Mouse (Mus musculus) intestine, embryonic 15.5 days (tissue): ENCODE results near the gene Gm49711. TPM values are rescaled to one million over a fixed set of nuclear protein-coding genes. Genes with fewer than 3 reads are reported as not detected.

Source experiments
- ATAC-seq: fragments of 200-750 bp; cut with Nextera tagmentation; 2 replicates; pipeline ENCODE4 v1.8.0; 2017; ENCODE audit warnings: moderate TSS enrichment, moderate library complexity
- H3K27ac ChIP-seq: fragments of 300-500 bp; sonication (generic); 2 replicates; pipeline ENCODE4 v1.5.1; 2015; ENCODE audit warnings: mild to moderate bottlenecking, inconsistent platforms
- H3K27me3 ChIP-seq: fragments of 300-500 bp; sonication (generic); replicated peaks from 2 replicates; pipeline ENCODE4 v1.6.1; 2015; ENCODE audit warnings: inconsistent platforms
- H3K36me3 ChIP-seq: fragments of 300-500 bp; sonication (generic); 2 replicates; pipeline ENCODE4 v1.6.1; 2015; ENCODE audit warnings: inconsistent platforms
- H3K4me1 ChIP-seq: fragments of 300-500 bp; sonication (generic); replicated peaks from 2 replicates; pipeline ENCODE4 v1.6.1; 2015; ENCODE audit warnings: inconsistent platforms
- H3K4me2 ChIP-seq: fragments of 300-500 bp; sonication (generic); replicated peaks from 2 replicates; pipeline ENCODE4 v1.6.1; 2015; ENCODE audit warnings: mild to moderate bottlenecking, inconsistent platforms
- H3K4me3 ChIP-seq: fragments of 300-500 bp; sonication (generic); replicated peaks from 2 replicates; pipeline ENCODE4 v1.5.1; 2015; ENCODE audit warnings: inconsistent platforms
- H3K9ac ChIP-seq: fragments of 300-500 bp; sonication (generic); 2 replicates; pipeline ENCODE4 v1.6.1; 2015; ENCODE audit warnings: inconsistent platforms
- H3K9me3 ChIP-seq: fragments of 300-500 bp; sonication (generic); 2 replicates; pipeline ENCODE4 v1.6.1; 2016; ENCODE audit warnings: inconsistent platforms
- WGBS: fragments of 180-500 bp; shearing (Covaris S2); methylation state at CpG from one replicate; pipeline ENCODE4 v1.1.7; 2015; 5-methylcytosine and 5-hydroxymethylcytosine counted together
- polyA plus RNA-seq: library from polyadenylated mRNA; unstranded; fragments of >200 nt; fragmentation: Nextera tagmentation; extraction: Ambion mirVana; gene quantifications from 2 replicates; pipeline ENCODE4 v1.2.1, GENCODE M21; 2015

The Gm49711 gene
- polyA plus RNA-seq, 1 experiment from 2014 or later = not detected

DNA sequence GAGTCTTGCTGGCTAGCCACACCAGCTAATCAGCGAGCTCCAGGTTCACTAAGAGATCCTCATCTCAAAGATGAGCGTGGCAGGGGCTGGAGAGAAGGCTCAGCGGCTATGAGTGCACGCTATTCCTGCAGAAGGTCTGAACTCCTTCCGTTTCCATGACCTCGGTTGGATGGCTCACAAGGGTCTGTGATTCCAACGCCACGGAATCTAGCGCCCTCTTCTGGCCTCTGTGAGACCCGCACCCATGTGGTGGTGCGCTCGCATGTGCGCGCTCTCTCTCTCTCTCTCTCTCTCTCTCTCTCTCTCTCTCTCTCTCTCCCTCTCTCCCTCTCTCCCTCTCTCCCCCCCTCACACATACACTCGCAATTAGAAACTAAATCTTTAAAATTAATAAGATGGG, 78.2 kb downstream of the Gm49711 start:
- no peaks in the 10 kb centered on the region for H3K9me3 ChIP-seq
- no peak overlapping the region for H3K4me3 ChIP-seq
- H3K27ac ChIP-seq = no peak overlapping the region
- H3K9ac ChIP-seq = no peak overlapping the region
- WGBS = 95% methylated on average over 15 of the region's 15 CpGs
- no peaks in the 10 kb centered on the region for H3K27me3 ChIP-seq
- H3K4me1 ChIP-seq = no peaks in the 10 kb centered on the region
- no peaks in the 10 kb centered on the region for H3K36me3 ChIP-seq
- no peak overlapping the region for H3K4me2 ChIP-seq
- ATAC-seq = no peak

DNA sequence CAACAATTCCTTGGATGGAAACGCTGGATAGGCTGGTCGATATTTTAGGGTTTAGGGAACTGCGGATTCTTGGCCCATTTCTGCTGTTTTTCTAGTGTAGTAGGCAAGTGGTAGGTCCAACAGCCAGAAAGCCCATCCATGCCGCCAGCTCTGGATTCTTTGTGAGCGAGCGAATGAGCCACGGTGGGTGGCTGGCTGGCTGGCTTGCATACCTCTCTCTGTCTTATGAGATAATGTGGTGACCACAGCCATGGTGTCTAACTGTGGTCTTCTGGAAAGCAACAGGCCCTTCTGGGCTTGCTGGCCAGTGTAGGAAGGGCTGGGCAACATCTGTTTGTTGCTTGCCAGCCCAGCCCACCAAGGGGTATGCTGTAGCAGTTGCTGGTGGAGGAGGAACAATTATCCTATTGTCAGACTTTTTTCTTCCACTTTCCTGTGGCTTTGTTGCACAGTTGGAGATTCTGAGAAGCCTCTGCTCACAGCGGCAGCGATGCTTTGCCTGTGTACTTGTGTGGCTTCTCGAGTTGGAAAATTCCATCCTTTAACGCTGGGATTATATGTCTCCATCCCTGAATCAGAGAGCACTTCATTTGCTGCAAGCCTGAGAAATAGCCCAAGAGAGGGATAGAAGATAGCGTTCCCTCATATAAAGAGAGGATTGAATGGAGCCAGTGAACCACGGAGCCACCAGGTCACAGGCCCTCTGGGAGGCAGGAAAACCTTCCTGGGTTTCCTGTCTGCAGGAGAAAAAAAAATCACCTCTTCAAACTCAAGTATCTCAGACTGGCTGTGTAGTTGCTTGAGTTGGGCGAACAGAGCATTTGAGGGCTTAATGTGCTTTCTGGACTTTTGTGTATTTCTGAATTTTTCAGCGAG, 81.5 kb downstream of the Gm49711 start:
- no peaks in the 10 kb centered on the region for H3K9me3 ChIP-seq
- H3K4me2 ChIP-seq = no peak overlapping the region
- no peak overlapping the region for H3K4me3 ChIP-seq
- no peak overlapping the region for H3K27ac ChIP-seq
- H3K4me1 ChIP-seq = no peaks in the 10 kb centered on the region
- no peak overlapping the region for H3K9ac ChIP-seq
- no peak for ATAC-seq
- no peaks in the 10 kb centered on the region for H3K27me3 ChIP-seq
- H3K36me3 ChIP-seq = no peaks in the 10 kb centered on the region
- WGBS = 78% methylated on average over 15 of the region's 15 CpGs

DNA sequence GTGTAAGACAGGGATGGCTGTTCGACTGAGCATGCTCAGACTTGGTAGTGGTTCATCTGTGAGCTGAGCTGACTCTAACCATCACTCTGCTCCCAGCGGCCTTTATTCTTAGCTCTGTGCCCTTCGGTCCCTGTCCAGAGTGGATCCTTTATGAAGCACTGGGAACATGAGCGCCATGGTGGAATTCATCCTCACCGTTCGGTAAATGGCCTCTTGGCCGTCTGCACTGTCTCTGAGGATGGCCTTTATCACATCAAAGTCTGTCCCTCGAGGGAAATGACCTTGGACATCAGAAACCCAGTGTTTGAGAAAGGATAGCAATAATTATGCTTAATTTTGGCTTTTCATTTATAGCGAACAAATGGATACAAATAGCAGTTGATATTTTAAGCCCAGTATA, 82.2 kb downstream of the Gm49711 start:
- no peak overlapping the region for H3K4me2 ChIP-seq
- no peaks in the 10 kb centered on the region for H3K9me3 ChIP-seq
- no peaks in the 10 kb centered on the region for H3K4me1 ChIP-seq
- H3K27ac ChIP-seq = no peak overlapping the region
- H3K4me3 ChIP-seq = no peak overlapping the region
- H3K36me3 ChIP-seq = no peaks in the 10 kb centered on the region
- no peak overlapping the region for H3K9ac ChIP-seq
- no peak for ATAC-seq
- WGBS = 82% methylated on average over 9 of the region's 9 CpGs
- H3K27me3 ChIP-seq = no peaks in the 10 kb centered on the region

DNA sequence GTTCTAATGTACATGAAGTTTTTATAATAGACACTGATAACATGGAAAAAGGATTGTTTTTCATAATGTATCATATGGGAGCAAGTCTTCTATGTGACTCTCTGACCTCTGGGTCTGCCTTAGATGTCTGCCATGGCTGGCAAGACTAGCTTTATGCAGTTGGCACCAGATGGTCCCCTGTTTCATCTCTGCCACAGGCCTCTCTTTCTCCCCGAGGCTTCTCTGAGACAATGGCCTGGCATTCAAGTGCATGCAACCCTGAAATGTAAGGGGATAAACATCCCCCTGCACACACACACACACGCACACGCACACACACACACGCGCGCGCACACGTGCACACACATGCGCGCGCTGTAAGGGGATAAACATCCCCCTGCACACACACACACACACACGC, 82.9 kb downstream of the Gm49711 start:
- Histone ChIP-seq H3K4me3 (no peak overlapping the region), H3K9me3 (no peaks in the 10 kb centered on the region), H3K36me3 (no peaks in the 10 kb centered on the region), H3K4me2 (no peak overlapping the region), H3K9ac (no peak overlapping the region), H3K27ac (no peak overlapping the region), H3K4me1 (no peaks in the 10 kb centered on the region), H3K27me3 (no peaks in the 10 kb centered on the region)
- 95% methylated on average over 12 of the region's 12 CpGs for WGBS
- no peak for ATAC-seq

DNA sequence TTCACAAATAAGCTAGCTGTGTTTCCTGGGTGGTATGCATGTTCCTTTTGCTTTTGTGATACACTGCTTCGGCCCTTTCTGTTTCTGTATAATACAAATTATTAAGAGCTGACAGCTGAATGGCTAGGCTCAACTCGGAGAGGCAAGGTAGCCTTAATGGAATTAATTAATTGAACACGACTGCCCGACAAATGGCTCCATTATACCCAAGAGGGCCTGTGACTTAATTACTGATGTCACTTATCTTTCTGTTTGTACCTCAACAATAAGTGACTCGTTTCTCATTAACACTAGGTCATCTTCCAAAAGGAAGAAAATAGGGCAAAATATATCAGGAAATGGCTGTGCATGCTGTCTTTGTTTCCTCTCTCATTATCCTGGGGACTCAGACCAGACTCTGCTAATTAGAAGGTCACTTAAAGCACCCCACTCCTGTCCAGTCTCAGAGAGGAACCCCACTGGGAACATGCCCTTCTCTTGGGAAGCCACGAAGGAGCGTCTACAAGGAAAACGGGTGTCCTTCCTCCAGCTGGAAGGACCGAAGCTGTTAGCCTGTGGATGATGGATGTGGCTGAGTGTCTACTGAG, 84.4 kb downstream of the Gm49711 start:
- Histone ChIP-seq H3K4me3 (no peak overlapping the region), H3K9me3 (no peaks in the 10 kb centered on the region), H3K9ac (no peak overlapping the region), H3K4me1 (no peaks in the 10 kb centered on the region), H3K4me2 (no peak overlapping the region), H3K36me3 (no peaks in the 10 kb centered on the region), H3K27me3 (no peaks in the 10 kb centered on the region), H3K27ac (no peak overlapping the region)
- ATAC-seq = no peak
- 72% methylated on average over 9 of the region's 9 CpGs for WGBS

DNA sequence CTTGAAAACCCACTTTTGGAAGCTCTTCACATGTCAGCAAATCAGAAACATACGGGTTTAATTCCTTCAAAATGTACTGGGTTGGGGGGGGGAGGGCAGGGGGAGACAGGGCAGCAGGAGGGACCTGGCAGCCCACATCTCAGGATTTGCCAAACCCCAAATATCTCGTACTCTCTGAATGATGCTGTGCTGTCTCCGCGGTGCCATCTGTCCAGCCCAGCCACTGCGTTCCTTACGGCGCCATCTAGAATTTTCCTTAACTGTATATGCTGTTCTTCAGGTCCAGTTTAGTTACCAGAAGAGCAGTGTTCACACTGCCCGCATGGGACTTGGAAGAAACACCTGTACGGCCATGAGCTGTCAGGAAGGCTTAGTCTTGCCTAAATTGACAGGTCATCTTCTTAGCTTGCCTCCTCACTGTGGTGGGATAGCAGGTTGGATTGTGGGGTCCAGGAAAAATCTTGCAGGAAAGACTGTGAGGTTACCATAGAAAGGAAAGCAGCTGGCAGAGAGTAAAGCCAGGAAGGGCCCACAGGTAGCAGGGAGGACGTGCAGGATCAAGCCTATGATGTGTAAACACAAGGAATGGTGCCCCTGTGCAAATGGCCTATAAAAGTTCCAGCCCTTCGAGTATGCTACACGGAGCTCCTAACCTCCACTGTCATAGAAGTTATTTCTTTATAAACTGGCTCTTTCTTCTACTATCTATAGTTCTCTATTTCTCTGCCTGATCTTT, 89.7 kb downstream of the Gm49711 start:
- no peaks in the 10 kb centered on the region for H3K9me3 ChIP-seq
- no peak overlapping the region for H3K9ac ChIP-seq
- no peaks in the 10 kb centered on the region for H3K27me3 ChIP-seq
- 0 out of 2 replicates have a peak, but pooled peaks cover 2% of the 10 kb centered on the region for H3K4me1 ChIP-seq
- H3K36me3 ChIP-seq = no peaks in the 10 kb centered on the region
- H3K4me3 ChIP-seq = no peak overlapping the region
- H3K4me2 ChIP-seq = no peak overlapping the region
- peak; percentile 92 for ATAC-seq
- whole genome bisulfite sequencing = 73% methylated on average over 12 of the region's 12 CpGs
- no peak overlapping the region for H3K27ac ChIP-seq

DNA sequence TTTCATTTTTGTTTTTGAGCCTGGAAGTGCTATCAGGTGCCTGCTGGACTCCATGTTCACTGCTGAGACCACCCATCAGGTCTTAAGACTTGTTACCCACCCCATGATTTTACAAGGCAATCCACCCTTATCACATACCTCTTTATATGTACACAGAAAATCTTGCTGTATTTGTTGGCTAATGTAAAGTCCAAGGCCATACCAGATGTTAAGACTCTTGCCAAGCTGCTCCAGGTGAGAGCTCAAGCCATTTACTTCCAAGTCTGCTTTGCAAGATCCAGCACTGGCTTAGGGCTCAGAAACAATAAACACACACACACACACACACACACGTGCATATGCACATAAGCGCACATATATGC, 90.2 kb downstream of the Gm49711 start:
- Histone ChIP-seq H3K4me1 (0 out of 2 replicates have a peak, but pooled peaks cover 2% of the 10 kb centered on the region), H3K4me3 (no peak overlapping the region), H3K27me3 (no peaks in the 10 kb centered on the region), H3K36me3 (no peaks in the 10 kb centered on the region), H3K9ac (no peak overlapping the region), H3K27ac (no peak overlapping the region), H3K4me2 (no peak overlapping the region), H3K9me3 (no peaks in the 10 kb centered on the region)
- ATAC-seq = peak; percentile 85
- WGBS = 55% methylated on average over 2 of the region's 2 CpGs

DNA sequence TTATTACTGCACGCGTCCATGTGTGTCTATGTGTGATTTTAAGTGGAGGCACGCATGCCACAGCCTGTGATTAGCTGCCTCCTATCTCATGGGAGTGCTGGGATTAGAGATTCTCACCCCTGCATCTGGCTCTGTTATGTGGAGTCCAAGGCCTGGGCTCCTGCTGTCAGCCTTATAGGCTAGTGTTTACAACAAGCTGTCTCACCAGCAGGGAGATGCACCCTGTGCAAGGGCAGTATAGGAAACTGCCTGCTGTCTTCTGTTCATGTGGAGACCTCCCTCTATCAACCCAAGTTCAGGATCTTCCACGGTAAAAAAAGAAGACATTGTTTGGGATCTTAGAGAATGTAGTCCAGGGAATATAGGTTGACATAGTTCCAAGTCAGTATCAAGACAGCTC, 92.9 kb downstream of the Gm49711 start:
- Histone ChIP-seq H3K9me3 (no peaks in the 10 kb centered on the region), H3K4me2 (no peak overlapping the region), H3K27me3 (no peaks in the 10 kb centered on the region), H3K9ac (no peak overlapping the region), H3K36me3 (no peaks in the 10 kb centered on the region), H3K4me1 (0 out of 2 replicates have a peak, but pooled peaks cover 2% of the 10 kb centered on the region), H3K27ac (no peak overlapping the region), H3K4me3 (no peak overlapping the region)
- no peak for ATAC-seq
- WGBS = 52% methylated on average over 4 of the region's 4 CpGs

DNA sequence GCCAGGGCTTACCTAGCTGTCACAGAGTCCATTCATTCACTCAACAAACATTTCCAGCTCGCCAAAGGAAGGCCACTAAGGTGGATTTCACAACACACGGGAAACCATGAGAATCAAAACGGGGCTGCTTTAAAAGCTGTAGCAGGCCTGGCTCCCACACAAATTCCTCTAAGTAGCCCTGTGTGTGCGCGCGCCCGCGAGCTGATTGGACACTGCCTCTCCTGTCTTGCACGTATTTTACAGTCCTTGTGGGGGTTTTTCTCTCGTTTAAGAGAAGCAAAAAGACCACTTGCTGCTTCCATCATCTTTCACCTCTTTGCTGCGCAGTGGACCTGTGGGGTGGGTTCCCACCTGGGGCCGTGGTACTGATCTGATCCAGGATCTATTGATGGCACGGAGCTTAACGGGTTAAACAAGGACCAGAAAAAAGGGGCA, 99.9 kb downstream of the Gm49711 start:
- Histone ChIP-seq H3K36me3 (no peaks in the 10 kb centered on the region), H3K27me3 (no peaks in the 10 kb centered on the region), H3K4me2 (peak overlapping the region; percentile 81), H3K4me3 (peak overlapping the region; percentile 41), H3K27ac (peak overlapping the region; percentile 13), H3K9ac (peak overlapping the region; percentile 43), H3K4me1 (peaks cover 11% of the 10 kb centered on the region; the same call in 1 of the 2 replicates), H3K9me3 (no peaks in the 10 kb centered on the region)
- 4% methylated on average over 14 of the region's 14 CpGs for WGBS
- ATAC-seq = peak; percentile 73

DNA sequence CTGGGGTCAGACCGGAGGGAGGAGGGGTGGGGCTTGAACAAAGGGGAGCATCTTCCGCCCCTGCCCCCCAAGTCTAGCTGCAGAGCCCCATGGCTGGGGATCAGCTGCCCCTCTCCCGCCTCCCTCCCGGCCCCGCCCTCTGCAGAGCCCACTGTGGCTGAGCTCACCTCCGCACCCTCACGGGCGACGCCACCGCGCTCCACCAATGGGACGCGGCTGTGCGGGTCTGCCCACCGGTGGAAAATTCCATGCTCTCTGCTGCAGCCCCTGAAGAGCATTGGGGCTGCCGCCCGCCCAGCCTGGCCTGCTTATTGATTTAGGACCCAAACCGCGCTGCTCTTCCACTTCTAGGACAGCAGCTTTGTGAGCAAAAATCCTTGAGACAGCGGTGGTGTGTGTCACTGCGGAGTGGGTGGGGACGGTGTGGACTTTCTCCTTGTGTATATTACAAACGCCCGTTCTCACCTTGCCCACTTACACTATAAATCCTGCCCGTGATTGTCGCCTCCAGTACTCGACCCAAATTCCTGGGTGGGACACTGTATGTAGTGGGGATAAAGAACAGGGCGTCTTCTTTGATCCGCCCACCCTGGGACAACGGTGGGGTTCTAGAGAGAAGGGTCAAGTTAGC, 100.5 kb downstream of the Gm49711 start:
- Histone ChIP-seq H3K27ac (peak overlapping the region; percentile 13), H3K4me2 (peak overlapping the region; percentile 81), H3K9me3 (no peaks in the 10 kb centered on the region), H3K4me3 (peak overlapping the region; percentile 41), H3K9ac (peak overlapping the region; percentile 43), H3K27me3 (no peaks in the 10 kb centered on the region), H3K36me3 (no peaks in the 10 kb centered on the region), H3K4me1 (peaks cover 11% of the 10 kb centered on the region; the same call in 1 of the 2 replicates)
- WGBS = 3% methylated on average over 27 of the region's 30 CpGs
- peak; percentile 94 for ATAC-seq

DNA sequence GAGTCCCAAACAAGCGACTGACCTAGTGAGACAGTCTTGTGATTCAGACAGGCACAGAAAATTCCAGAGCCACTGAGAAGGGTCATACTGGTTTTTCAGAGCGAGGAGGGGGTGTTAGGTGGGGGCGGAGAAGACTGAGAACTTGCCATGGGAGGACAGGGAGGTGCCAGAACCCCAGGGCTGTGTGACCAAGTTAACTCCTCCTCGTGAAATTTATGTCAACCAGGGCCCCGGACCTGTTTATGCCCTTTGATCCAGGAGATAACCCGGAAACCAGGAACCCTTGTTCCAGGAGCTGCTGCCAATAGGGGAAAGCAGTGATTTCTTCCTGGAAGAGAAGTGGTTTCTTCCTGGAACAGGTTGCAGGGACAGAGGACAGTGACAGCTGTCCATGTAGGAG, 101.0 kb downstream of the Gm49711 start:
- peak overlapping the region; percentile 43; the same call in 1 of the 2 replicates for H3K9ac ChIP-seq
- H3K4me3 ChIP-seq = peak overlapping the region; percentile 41
- peak; percentile 50 for ATAC-seq
- 16% methylated on average over 6 of the region's 6 CpGs for WGBS
- no peaks in the 10 kb centered on the region for H3K27me3 ChIP-seq
- no peaks in the 10 kb centered on the region for H3K9me3 ChIP-seq
- H3K4me2 ChIP-seq = peak overlapping the region; percentile 81
- peaks cover 11% of the 10 kb centered on the region; the same call in 1 of the 2 replicates for H3K4me1 ChIP-seq
- H3K27ac ChIP-seq = 0 out of 2 replicates have a peak overlapping the region, but pooled peaks have one; percentile 13
- H3K36me3 ChIP-seq = no peaks in the 10 kb centered on the region

DNA sequence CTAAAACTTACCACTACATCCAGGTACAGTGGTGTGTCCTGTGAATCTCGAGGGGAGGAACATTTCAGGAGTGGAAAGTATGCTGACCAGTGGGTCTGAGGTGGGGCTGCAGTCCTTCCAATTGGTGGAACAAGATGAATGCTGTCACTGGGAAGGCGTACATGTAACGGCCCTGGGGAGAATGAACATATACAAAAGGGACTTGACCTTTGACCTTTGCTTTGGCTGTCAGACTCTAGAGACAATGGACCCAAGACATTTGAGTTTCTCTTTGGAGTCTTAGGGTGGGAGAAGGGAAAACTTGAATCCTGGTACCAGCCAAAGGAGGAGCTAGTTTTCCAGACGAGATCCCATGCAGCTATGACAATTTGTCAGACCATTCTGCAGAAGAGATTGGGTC, 104.2 kb downstream of the Gm49711 start:
- no peak for ATAC-seq
- H3K27ac ChIP-seq = no peak overlapping the region
- H3K4me3 ChIP-seq = no peak overlapping the region
- H3K9ac ChIP-seq = no peak overlapping the region
- no peak overlapping the region for H3K4me2 ChIP-seq
- no peaks in the 10 kb centered on the region for H3K9me3 ChIP-seq
- H3K27me3 ChIP-seq = no peaks in the 10 kb centered on the region
- peaks cover 11% of the 10 kb centered on the region; the same call in 1 of the 2 replicates for H3K4me1 ChIP-seq
- no peaks in the 10 kb centered on the region for H3K36me3 ChIP-seq
- 71% methylated on average over 4 of the region's 4 CpGs for WGBS
